Mouse (Mus musculus): ENCODE data around the gene Inf2. TPM values are rescaled to one million over a fixed set of nuclear protein-coding genes. Genes with fewer than 3 reads are reported as not detected.
A peak's percentile ranks its signal among the peaks of the same experiment; 100 is the strongest.

The Inf2 gene
- polyA plus RNA-seq, 1 experiment = 122 TPM

GRCm38 (mm10) chr12:112562462-112562861 is 26.1 kb upstream of the Inf2 start:
- peak; percentile 19; the same call in 1 of the 2 replicates for TF ChIP-seq CTCF (IDR thresholded peaks at IDR 0.05; ENCODE audit: extremely low read depth, insufficient read depth, low read length)
- TF ChIP-seq POLR2A (IDR thresholded peaks at IDR 0.05; ENCODE audit: extremely low read depth, insufficient read depth, low read length) = no peak
- Histone ChIP-seq H3K4me1 (ENCODE audit: control insufficient read depth, insufficient read depth, low read length) (no peaks in the 10 kb centered on the region), H3K27ac (ENCODE audit: insufficient read depth, low read length) (no peak overlapping the region), H3K4me3 (ENCODE audit: insufficient read depth, low read length) (no peak overlapping the region)

- Histone ChIP-seq H3K4me3 (ENCODE audit: insufficient read depth, low read length) (no peak overlapping the region), H3K4me1 (ENCODE audit: control insufficient read depth, insufficient read depth, low read length) (no peaks in the 10 kb centered on the region), H3K27ac (ENCODE audit: insufficient read depth, low read length) (no peak overlapping the region)
- no peak for TF ChIP-seq POLR2A (IDR thresholded peaks at IDR 0.05; ENCODE audit: extremely low read depth, insufficient read depth, low read length)
- TF ChIP-seq CTCF (IDR thresholded peaks at IDR 0.05; ENCODE audit: extremely low read depth, insufficient read depth, low read length) = no peak
These were observed 25.6 kb upstream of the Inf2 start for GRCm38 (mm10) chr12:112563011-112563410.

DNA sequence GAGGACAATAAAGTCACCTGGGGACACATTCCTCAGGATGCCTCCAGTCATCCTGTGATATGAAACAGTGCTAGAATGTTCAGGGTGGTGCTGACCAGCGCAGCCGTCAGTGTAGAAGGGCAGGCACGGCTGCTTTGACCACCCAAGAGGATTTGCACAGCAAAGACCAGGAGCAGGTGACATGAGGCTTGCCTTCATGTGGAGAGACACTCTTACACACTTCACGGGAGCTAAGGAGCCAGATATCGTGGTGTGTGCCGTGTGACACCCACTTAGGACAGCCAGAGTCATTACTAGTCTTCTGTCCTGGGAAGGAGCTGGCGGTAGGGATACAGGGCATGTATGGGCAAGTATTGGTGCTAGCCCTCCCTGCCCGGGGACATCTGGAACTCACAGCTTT is 18.4 kb upstream of the Inf2 start:
- Histone ChIP-seq H3K27ac (ENCODE audit: insufficient read depth, low read length) (no peak overlapping the region), H3K4me3 (ENCODE audit: insufficient read depth, low read length) (no peak overlapping the region), H3K4me1 (ENCODE audit: control insufficient read depth, insufficient read depth, low read length) (peaks cover 1% of the 10 kb centered on the region)
- TF ChIP-seq CTCF (IDR thresholded peaks at IDR 0.05; ENCODE audit: extremely low read depth, insufficient read depth, low read length) (no peak), POLR2A (IDR thresholded peaks at IDR 0.05; ENCODE audit: extremely low read depth, insufficient read depth, low read length) (no peak)

- H3K4me1 ChIP-seq (ENCODE audit: control insufficient read depth, insufficient read depth, low read length) = peaks cover 6% of the 10 kb centered on the region
- TF ChIP-seq CTCF (IDR thresholded peaks at IDR 0.05; ENCODE audit: extremely low read depth, insufficient read depth, low read length) (0 out of 2 replicates have a peak, but pooled peaks have one; percentile 14), POLR2A (IDR thresholded peaks at IDR 0.05; ENCODE audit: extremely low read depth, insufficient read depth, low read length) (no peak)
- H3K4me3 ChIP-seq (ENCODE audit: insufficient read depth, low read length) = no peak overlapping the region
- no peak overlapping the region for H3K27ac ChIP-seq (ENCODE audit: insufficient read depth, low read length)
These were observed 17.5 kb upstream of the Inf2 start for GRCm38 (mm10) chr12:112571064-112571463.

DNA sequence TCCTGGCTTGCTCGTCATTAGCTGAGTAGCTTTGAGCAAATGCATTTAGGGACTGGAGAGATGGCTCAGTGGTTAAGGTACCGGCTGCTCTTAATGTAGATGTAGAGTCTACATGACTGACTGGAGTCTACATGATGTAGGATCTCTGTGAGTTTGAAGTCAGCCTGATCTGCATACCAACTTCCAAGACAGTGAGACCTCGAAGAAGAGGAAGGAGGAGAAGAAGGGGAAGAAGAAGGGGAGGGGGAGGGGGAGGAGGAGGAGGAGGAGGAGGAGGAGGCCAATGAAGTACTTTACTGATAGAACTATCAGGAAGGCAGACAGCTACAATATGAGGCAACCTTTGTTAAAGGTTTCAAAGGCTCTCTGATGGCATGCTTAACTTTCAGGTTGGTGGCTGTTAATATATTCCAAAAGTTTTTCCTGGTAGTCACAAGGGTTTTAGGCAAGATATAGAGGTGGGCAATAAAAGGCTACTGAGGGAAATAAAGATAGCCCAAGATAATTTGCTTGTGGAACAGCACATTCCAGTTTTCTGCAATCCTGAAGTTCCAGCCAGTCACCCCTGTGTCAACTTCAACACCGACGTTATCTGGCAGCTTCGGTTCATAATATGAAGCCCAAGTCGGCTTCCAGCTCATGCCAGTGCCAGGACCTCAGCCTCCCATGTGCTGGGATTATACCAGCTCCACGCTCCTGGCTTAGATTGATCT is 13.2 kb upstream of the Inf2 start:
- no peak overlapping the region for H3K27ac ChIP-seq (ENCODE audit: insufficient read depth, low read length)

GRCm38 (mm10) chr12:112576341-112576740 is 12.2 kb upstream of the Inf2 start:
- Histone ChIP-seq H3K4me1 (ENCODE audit: control insufficient read depth, insufficient read depth, low read length) (peaks cover 13% of the 10 kb centered on the region), H3K27ac (ENCODE audit: insufficient read depth, low read length) (no peak overlapping the region), H3K4me3 (ENCODE audit: insufficient read depth, low read length) (no peak overlapping the region)
- no peak for TF ChIP-seq POLR2A (IDR thresholded peaks at IDR 0.05; ENCODE audit: extremely low read depth, insufficient read depth, low read length)

More for the DNA sequence above, 13.2 kb upstream of the Inf2 start:
- Histone ChIP-seq H3K4me3 (ENCODE audit: insufficient read depth, low read length) (no peak overlapping the region), H3K4me1 (ENCODE audit: control insufficient read depth, insufficient read depth, low read length) (peaks cover 13% of the 10 kb centered on the region)
- TF ChIP-seq CTCF (IDR thresholded peaks at IDR 0.05; ENCODE audit: extremely low read depth, insufficient read depth, low read length) (no peak), POLR2A (IDR thresholded peaks at IDR 0.05; ENCODE audit: extremely low read depth, insufficient read depth, low read length) (no peak)

GRCm38 (mm10) chr12:112576749-112577148 is 11.8 kb upstream of the Inf2 start:
- TF ChIP-seq CTCF (IDR thresholded peaks at IDR 0.05; ENCODE audit: extremely low read depth, insufficient read depth, low read length) (no peak), POLR2A (IDR thresholded peaks at IDR 0.05; ENCODE audit: extremely low read depth, insufficient read depth, low read length) (no peak)
- H3K4me3 ChIP-seq (ENCODE audit: insufficient read depth, low read length) = no peak overlapping the region
- H3K27ac ChIP-seq (ENCODE audit: insufficient read depth, low read length) = no peak overlapping the region
- peaks cover 13% of the 10 kb centered on the region for H3K4me1 ChIP-seq (ENCODE audit: control insufficient read depth, insufficient read depth, low read length)

DNA sequence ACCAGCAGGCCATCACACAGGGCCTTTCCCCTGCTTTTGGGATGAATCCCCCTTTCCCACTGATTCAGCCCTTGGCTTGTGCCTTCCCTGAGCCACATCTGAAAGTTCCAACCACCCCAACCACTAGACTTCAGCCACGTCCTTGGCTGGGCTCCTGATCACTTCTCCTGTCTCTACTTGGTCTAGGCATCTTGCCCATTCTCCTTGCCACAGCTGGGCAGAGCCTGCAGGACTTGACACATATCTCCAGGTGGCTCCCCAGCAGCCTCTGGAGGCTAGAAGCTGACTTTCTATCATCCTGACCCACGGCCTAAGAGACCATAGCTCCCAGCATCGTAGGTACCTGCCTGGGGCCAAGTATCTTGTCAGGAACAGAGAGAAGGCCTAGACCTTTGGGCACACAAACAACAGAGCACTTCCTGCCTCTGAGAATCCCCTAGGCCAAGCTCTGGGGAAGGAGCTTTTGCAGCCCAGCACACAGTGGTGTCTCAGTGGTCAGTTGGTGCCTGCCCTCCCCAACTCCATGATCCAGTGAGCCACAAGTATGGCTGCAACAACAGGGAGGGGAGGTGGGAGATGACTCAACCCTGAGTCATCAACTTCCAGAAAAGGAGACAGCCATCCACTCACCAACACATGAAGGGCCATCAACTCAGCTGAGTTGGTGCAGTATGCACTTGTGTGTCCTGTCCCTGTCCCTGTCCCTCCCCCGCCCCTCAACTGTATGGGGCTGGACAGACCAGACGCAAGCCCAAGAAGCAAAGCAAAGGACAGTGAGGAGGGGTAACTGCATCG is 10.1 kb upstream of the Inf2 start:
- Histone ChIP-seq H3K27ac (ENCODE audit: insufficient read depth, low read length) (no peak overlapping the region), H3K4me1 (ENCODE audit: control insufficient read depth, insufficient read depth, low read length) (peaks cover 11% of the 10 kb centered on the region), H3K4me3 (ENCODE audit: insufficient read depth, low read length) (no peak overlapping the region)
- TF ChIP-seq CTCF (IDR thresholded peaks at IDR 0.05; ENCODE audit: extremely low read depth, insufficient read depth, low read length) (no peak), POLR2A (IDR thresholded peaks at IDR 0.05; ENCODE audit: extremely low read depth, insufficient read depth, low read length) (no peak)

GRCm38 (mm10) chr12:112579430-112579829 is 9.2 kb upstream of the Inf2 start:
- Histone ChIP-seq H3K27ac (ENCODE audit: insufficient read depth, low read length) (no peak overlapping the region), H3K4me3 (ENCODE audit: insufficient read depth, low read length) (no peak overlapping the region), H3K4me1 (ENCODE audit: control insufficient read depth, insufficient read depth, low read length) (peaks cover 11% of the 10 kb centered on the region)
- TF ChIP-seq POLR2A (IDR thresholded peaks at IDR 0.05; ENCODE audit: extremely low read depth, insufficient read depth, low read length) (no peak), CTCF (IDR thresholded peaks at IDR 0.05; ENCODE audit: extremely low read depth, insufficient read depth, low read length) (no peak)

GRCm38 (mm10) chr12:112579926-112580325 is 8.7 kb upstream of the Inf2 start:
- H3K4me3 ChIP-seq (ENCODE audit: insufficient read depth, low read length) = no peak overlapping the region
- TF ChIP-seq POLR2A (IDR thresholded peaks at IDR 0.05; ENCODE audit: extremely low read depth, insufficient read depth, low read length) (no peak), CTCF (IDR thresholded peaks at IDR 0.05; ENCODE audit: extremely low read depth, insufficient read depth, low read length) (no peak)
- H3K27ac ChIP-seq (ENCODE audit: insufficient read depth, low read length) = no peak overlapping the region
- peaks cover 11% of the 10 kb centered on the region for H3K4me1 ChIP-seq (ENCODE audit: control insufficient read depth, insufficient read depth, low read length)

All from cortical plate, adult 2 months (tissue).